Comparison of ENCODE assay signal across 19 mouse cellular contexts in the genomic region with DNA sequence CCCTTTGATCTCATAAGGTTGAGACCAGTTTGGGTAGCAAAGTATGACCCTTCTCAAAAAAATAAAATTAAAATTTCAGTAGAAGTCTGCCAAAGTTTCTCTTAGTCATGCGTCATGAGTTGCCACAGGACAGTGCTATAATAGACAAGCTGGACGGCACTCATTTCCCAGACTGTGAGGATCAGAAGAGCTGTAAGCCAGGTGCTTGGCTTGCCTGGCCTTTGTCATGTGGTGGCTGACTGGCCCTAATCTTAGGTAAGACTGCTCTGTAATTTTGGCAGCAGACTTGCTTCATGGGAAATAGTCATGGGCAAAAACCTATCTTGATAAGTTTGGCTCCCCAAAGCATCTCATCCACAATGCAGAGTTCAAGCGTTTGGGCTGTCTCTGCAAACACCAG.
"Had no signal": no experiment of that assay in that cellular context is flagged by ENCODE, and none has a peak within 500 bp of the region (broad histone marks: within the 10 kb centered on the region; RNA-seq: fewer than 3 reads in every experiment).

No protein-coding gene starts in this region.

- H3K36me3 ChIP-seq: midbrain, embryonic 15.5 days; neural tube, embryonic 12.5 days; neural tube, embryonic 15.5 days had no signal

- H3K4me3 ChIP-seq: layer of hippocampus, adult 2 months; liver, embryonic 13.5 days; midbrain, embryonic 12.5 days; midbrain, embryonic 15.5 days; neural tube, embryonic 12.5 days; neural tube, embryonic 15.5 days had no signal

- H3K27me3 ChIP-seq: liver, embryonic 13.5 days; midbrain, embryonic 12.5 days; midbrain, embryonic 15.5 days; neural tube, embryonic 12.5 days; neural tube, embryonic 15.5 days had no signal

- H3K9me3 ChIP-seq: liver, embryonic 13.5 days; midbrain, embryonic 12.5 days; midbrain, embryonic 15.5 days; neural tube, embryonic 12.5 days; neural tube, embryonic 15.5 days had no signal

- DNase-seq: kidney, postnatal 25 days; layer of hippocampus, adult 9-11 months; liver, embryonic 13.5 days; lung, adult 2 months; lung, postnatal 14 days; right cerebral cortex, adult 18-20 months; right cerebral cortex, postnatal 14 days; right cerebral cortex, postnatal 4 days; thymus, adult 2 months; thymus, postnatal 14 days; thymus, postnatal 4 days had no signal

- H3K4me1 ChIP-seq: midbrain, embryonic 12.5 days; midbrain, embryonic 15.5 days; neural tube, embryonic 12.5 days had no signal

- H3K27ac ChIP-seq: kidney, postnatal 0 days; layer of hippocampus, adult 2 months; liver, embryonic 13.5 days; macrophage; midbrain, embryonic 12.5 days; midbrain, embryonic 15.5 days; neural tube, embryonic 12.5 days; neural tube, embryonic 15.5 days; stomach, postnatal 0 days had no signal
